Mouse (Mus musculus) midbrain, embryonic 14.5 days (tissue): ENCODE measurements around the gene Strada. TPM values are rescaled to one million over a fixed set of nuclear protein-coding genes. Genes with fewer than 3 reads are reported as not detected.

Experiments used
- ATAC-seq: fragments of 200-750 bp; cut with Nextera tagmentation; 2 replicates; pipeline ENCODE4 v1.8.0; 2017; ENCODE audit warnings: moderate number of reproducible peaks, moderate library complexity; ENCODE audit not compliant: low FRiP score, low TSS enrichment
- DNase-seq: peaks from one replicate; pipeline ENCODE4 v3.0.0-alpha.2; 2015
- H3K27ac ChIP-seq: fragments of 300-500 bp; sonication (generic); replicated peaks from 2 replicates; pipeline ENCODE4 v1.5.1; 2014; ENCODE audit warnings: mild to moderate bottlenecking, low read depth, low read length, moderate library complexity
- H3K27me3 ChIP-seq: fragments of 300-500 bp; sonication (generic); 2 replicates; pipeline ENCODE4 v1.6.1; 2014; ENCODE audit warnings: low read length, control low read depth, mixed read lengths; ENCODE audit not compliant: control insufficient read depth, insufficient read depth
- H3K36me3 ChIP-seq: fragments of 300-500 bp; sonication (generic); 2 replicates; pipeline ENCODE4 v1.6.1; 2014; ENCODE audit warnings: low read length, control low read depth; ENCODE audit not compliant: control insufficient read depth, insufficient read depth
- H3K4me1 ChIP-seq: fragments of 300-500 bp; sonication (generic); 2 replicates; pipeline ENCODE4 v1.6.1; 2014; ENCODE audit warnings: mild to moderate bottlenecking, antibody characterized with exemption, low read length, control low read depth; ENCODE audit not compliant: control insufficient read depth, insufficient read depth
- H3K4me2 ChIP-seq: fragments of 300-500 bp; sonication (generic); 2 replicates; pipeline ENCODE4 v1.6.1; 2014; ENCODE audit warnings: mild to moderate bottlenecking, low read length, moderate library complexity
- H3K4me3 ChIP-seq: fragments of 300-500 bp; sonication (generic); replicated peaks from 2 replicates; pipeline ENCODE4 v1.5.1; 2014; ENCODE audit warnings: low read depth, low read length
- H3K9ac ChIP-seq: fragments of 300-500 bp; sonication (generic); replicated peaks from 2 replicates; pipeline ENCODE4 v1.6.1; 2014; ENCODE audit warnings: mild to moderate bottlenecking, low read length, moderate library complexity
- H3K9me3 ChIP-seq: fragments of 300-500 bp; sonication (generic); 2 replicates; pipeline ENCODE4 v1.6.1; 2016; ENCODE audit warnings: low read length, control low read depth, mixed read lengths; ENCODE audit not compliant: control insufficient read depth
- WGBS: fragments of 180-500 bp; shearing (Covaris S2); extraction: QIAGEN DNeasy Blood & Tissue Kit; methylation state at CpG from one replicate; pipeline ENCODE4 v1.1.7; 2014; 5-methylcytosine and 5-hydroxymethylcytosine counted together
- polyA plus RNA-seq: library from polyadenylated mRNA; unstranded; fragments of >200 nt; fragmentation: Nextera tagmentation; extraction: Ambion mirVana; gene quantifications from 2 replicates; pipeline ENCODE4 v1.2.1, GENCODE M21; 2014

The Strada gene
- polyA plus RNA-seq, 1 experiment from 2014 or later: 30.0 TPM

DNA sequence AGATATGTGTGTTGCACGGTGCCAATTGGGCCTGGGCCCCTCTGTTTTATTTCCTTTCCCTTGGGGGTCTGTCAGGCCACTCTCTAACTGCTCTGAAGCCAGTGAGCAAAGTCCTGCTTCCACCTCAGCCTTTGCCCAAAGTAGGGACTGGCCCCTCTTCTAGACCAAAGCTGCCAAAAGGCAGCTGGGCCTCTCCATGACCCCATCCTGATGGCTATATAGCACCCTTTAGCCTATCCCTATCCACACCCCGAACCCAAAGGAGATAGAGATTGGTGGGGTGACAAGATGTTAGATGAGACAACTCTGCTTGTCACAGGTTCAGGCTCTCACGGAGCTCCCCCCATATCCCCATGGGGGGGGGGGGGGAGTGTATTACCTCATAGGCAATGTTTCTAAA, 46.2 kb downstream of the Strada start:
- Histone ChIP-seq H3K27ac (no peak overlapping the region), H3K4me2 (no peak overlapping the region), H3K27me3 (no peaks in the 10 kb centered on the region), H3K9me3 (no peaks in the 10 kb centered on the region), H3K4me3 (no peak overlapping the region), H3K36me3 (peaks cover 59% of the 10 kb centered on the region), H3K9ac (no peak overlapping the region), H3K4me1 (peaks cover 16% of the 10 kb centered on the region)
- 81% methylated on average over 3 of the region's 3 CpGs for WGBS
- no peak for ATAC-seq
- DNase-seq: no peak

DNA sequence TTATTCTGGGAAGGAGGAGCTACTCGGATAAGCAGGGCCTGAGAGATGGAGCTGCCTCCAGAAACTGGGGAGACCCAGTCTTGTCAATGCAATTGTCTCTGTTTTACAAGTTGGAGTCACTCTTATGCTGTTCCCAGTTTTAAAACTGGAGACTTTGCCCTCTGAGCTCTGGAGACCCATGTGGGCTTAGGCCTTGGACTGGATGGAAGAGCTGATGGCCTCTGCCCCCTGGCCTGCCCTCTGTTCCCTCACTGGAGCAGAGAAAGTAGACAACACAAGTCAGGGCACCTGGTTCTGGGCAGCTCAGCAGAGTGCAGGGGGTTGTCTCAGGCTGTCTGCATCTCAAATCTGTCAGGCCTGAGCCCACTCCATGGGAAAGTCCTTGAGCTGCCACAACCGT, 47.2 kb downstream of the Strada start:
- Histone ChIP-seq H3K9ac (0 out of 2 replicates have a peak overlapping the region, but pooled peaks have one; percentile 12), H3K9me3 (no peaks in the 10 kb centered on the region), H3K27ac (0 out of 2 replicates have a peak overlapping the region, but pooled peaks have one; percentile 5), H3K36me3 (peaks cover 69% of the 10 kb centered on the region), H3K4me1 (peaks cover 14% of the 10 kb centered on the region), H3K4me3 (no peak overlapping the region), H3K4me2 (no peak overlapping the region), H3K27me3 (no peaks in the 10 kb centered on the region)
- DNase-seq (no peak), ATAC-seq (no peak)
- 57% methylated on average over 2 of the region's 2 CpGs for WGBS

DNA sequence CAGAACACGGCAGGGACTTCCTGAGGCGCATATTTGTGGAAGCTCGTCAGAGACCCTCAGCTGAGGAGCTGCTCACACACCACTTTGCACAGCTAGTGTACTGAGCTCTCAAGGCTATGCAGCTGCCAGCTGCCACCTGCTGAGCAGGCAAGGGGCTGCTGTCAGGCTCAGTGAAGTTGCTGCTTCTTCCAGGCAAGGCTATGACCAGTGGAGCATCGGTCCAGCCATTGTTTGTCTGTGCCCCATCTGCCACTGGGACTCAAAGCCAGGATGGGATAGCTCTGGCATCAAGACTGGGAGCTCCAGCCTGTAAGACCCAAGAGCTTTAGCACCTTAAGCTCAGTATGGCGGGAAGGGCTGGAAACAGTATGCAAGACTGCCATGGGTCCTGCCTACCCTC, 47.9 kb downstream of the Strada start:
- DNase-seq (no peak), ATAC-seq (no peak)
- H3K4me3 ChIP-seq: no peak overlapping the region
- no peak overlapping the region for H3K27ac ChIP-seq
- H3K9me3 ChIP-seq: no peaks in the 10 kb centered on the region
- H3K36me3 ChIP-seq: peaks cover 76% of the 10 kb centered on the region
- no peak overlapping the region for H3K9ac ChIP-seq
- H3K27me3 ChIP-seq: no peaks in the 10 kb centered on the region
- H3K4me2 ChIP-seq: no peak overlapping the region
- peaks cover 10% of the 10 kb centered on the region for H3K4me1 ChIP-seq
- WGBS: 73% methylated on average over 5 of the region's 5 CpGs

DNA sequence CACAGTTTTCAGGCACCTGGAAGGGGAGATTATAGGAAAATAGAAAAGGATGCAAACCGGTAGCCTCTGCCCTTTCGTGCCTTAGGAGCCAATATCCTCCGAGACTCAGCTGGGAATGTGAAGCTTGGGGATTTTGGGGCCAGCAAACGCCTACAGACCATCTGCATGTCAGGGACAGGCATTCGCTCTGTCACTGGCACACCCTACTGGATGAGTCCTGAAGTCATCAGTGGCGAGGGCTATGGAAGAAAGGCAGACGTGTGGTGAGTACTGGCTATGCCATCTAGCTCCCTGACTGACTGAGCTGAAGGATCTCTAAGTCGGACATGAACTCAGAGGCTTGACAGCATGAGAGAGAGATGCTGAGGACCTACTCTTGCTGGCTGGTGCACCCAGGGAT, 49.8 kb downstream of the Strada start:
- Histone ChIP-seq H3K9me3 (no peaks in the 10 kb centered on the region), H3K4me1 (no peaks in the 10 kb centered on the region), H3K36me3 (peaks cover 85% of the 10 kb centered on the region), H3K4me2 (no peak overlapping the region), H3K27me3 (no peaks in the 10 kb centered on the region), H3K9ac (no peak overlapping the region), H3K4me3 (no peak overlapping the region), H3K27ac (no peak overlapping the region)
- ATAC-seq: no peak
- no peak for DNase-seq
- WGBS: 79% methylated on average over 8 of the region's 8 CpGs

DNA sequence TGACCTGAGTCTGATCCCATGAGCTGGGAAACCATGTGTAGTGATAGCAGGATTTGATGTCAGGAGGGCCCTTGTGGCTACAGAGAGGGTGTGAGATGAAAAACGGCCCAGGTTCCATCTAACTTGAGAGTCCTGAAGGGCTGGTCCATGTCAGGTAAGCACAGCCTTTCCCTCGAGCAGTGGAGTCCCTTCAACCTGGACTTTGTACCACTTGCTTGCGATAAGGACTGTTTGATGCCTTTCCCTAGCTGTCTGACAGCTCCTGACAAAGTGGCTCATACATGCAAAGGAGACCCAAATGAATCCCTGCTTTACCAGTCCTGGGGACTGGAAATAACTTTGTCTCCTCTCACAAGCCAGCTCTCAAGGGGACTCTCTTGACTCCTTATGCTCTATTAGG, 50.7 kb downstream of the Strada start:
- H3K27ac ChIP-seq: no peak overlapping the region
- no peaks in the 10 kb centered on the region for H3K27me3 ChIP-seq
- no peaks in the 10 kb centered on the region for H3K9me3 ChIP-seq
- 93% methylated on average over 3 of the region's 3 CpGs for WGBS
- H3K9ac ChIP-seq: no peak overlapping the region
- H3K36me3 ChIP-seq: peaks cover 78% of the 10 kb centered on the region
- H3K4me3 ChIP-seq: no peak overlapping the region
- ATAC-seq (no peak), DNase-seq (no peak)
- no peaks in the 10 kb centered on the region for H3K4me1 ChIP-seq
- H3K4me2 ChIP-seq: no peak overlapping the region

DNA sequence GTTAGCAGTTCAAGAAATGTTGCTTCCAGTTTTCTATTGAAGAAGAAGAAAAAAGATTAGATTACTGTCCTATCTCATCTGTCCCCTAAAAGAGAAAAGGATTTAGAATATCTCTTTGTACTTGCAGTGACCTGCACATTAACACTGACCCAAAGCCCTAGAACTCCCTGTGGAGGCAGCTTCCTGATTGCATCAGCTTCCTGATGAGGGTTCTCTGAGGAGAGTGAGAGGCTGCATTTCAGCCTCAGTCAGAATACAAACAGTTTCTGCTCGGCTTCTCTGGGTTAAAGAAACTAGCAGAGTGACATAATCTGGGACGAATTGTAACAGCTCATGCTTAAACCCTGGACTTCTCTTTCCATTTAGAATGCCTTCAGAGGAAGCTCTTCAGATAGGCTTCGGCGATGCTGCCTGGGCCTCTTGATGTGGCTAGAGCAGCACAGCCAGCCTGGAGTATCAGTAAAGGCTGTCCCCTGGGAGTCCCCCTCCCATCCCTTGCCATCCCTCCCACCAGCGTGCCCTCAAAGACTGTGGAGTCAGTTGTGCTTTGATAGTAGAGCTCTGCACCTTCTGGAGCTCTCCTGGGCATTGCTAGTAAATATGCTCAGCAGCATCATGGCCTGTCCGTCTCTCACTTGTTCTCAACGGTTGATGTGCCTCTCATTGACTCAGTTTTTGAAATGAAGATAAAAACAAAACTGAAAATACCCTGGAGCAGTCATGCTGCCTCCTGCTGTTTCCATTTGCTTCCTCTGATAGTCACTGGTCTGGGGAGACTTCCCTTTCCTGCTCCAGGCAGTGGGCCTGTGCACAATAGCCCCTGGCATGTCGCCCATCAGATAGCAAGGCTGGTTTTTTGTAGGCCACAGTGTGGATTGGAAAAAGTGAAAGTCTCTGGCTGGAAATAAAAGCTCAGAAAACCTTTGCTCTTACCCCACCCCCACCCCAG, 67.1 kb downstream of the Strada start:
- peaks cover 27% of the 10 kb centered on the region for H3K36me3 ChIP-seq
- peak overlapping the region; percentile 23; the same call in 1 of the 2 replicates for H3K9ac ChIP-seq
- H3K4me1 ChIP-seq: peaks cover 12% of the 10 kb centered on the region; the same call in 1 of the 2 replicates
- peak overlapping the region; percentile 15; the same call in 1 of the 2 replicates for H3K4me2 ChIP-seq
- no peak overlapping the region for H3K4me3 ChIP-seq
- no peaks in the 10 kb centered on the region for H3K9me3 ChIP-seq
- no peak for ATAC-seq
- H3K27me3 ChIP-seq: no peaks in the 10 kb centered on the region
- DNase-seq: peak; percentile 67
- WGBS: 39% methylated on average over 8 of the region's 8 CpGs
- H3K27ac ChIP-seq: peak overlapping the region; percentile 78

DNA sequence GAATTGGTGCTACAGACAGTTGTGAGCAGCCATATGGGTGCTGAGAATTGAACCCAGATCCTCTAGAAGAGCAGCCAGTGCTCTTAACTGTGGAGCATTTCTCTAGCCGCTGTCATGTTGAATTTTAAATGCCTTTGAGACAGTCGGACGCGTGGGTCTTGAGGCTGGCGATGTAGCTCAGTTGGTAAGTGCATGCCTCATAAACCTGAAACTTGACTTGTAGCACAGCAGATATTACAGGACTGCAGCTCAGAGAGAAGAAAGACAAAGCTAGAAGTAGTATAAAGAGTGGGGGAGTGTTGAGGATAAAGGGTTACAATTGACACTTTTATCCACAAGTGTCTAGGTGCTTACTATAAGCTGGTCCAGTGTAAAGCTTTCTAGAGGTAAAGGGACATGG, 69.5 kb downstream of the Strada start:
- Histone ChIP-seq H3K9me3 (no peaks in the 10 kb centered on the region), H3K4me2 (no peak overlapping the region), H3K9ac (no peak overlapping the region), H3K27me3 (no peaks in the 10 kb centered on the region), H3K4me3 (no peak overlapping the region), H3K36me3 (peaks cover 34% of the 10 kb centered on the region), H3K27ac (no peak overlapping the region), H3K4me1 (peaks cover 12% of the 10 kb centered on the region; the same call in 1 of the 2 replicates)
- WGBS: 92% methylated on average over 5 of the region's 5 CpGs
- DNase-seq: no peak
- no peak for ATAC-seq

DNA sequence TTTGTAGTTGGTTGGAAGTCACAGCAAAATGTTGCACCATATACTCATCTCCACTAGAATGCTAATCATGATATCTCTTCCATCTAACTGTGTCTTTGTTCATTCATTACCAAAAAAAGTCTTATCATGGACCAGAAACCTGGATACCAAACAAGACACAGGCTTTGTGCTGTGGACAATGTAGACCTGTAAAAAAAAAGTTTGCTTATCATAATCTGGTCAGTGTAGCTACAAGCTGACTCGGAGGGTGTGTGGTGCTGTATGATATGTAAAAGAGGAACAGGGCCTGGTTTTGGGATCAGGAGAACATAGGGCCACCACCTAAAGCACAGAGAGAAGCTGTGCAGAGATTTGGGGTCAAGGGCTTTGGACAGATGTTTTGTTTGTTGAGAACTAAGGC, 72.5 kb downstream of the Strada start:
- no peak for ATAC-seq
- H3K4me2 ChIP-seq: no peak overlapping the region
- no peak overlapping the region for H3K9ac ChIP-seq
- no peaks in the 10 kb centered on the region for H3K9me3 ChIP-seq
- DNase-seq: no peak
- 94% methylated on average over 1 of the region's 1 CpGs for WGBS
- H3K4me1 ChIP-seq: peaks cover 5% of the 10 kb centered on the region; the same call in 1 of the 2 replicates
- H3K27me3 ChIP-seq: no peaks in the 10 kb centered on the region
- no peak overlapping the region for H3K27ac ChIP-seq
- H3K36me3 ChIP-seq: peaks cover 35% of the 10 kb centered on the region
- no peak overlapping the region for H3K4me3 ChIP-seq
